Mouse (Mus musculus) spleen, adult 2 months (tissue): ENCODE measurements around the gene Ddx47. TPM values are rescaled to one million over a fixed set of nuclear protein-coding genes. Genes with fewer than 3 reads are reported as not detected.

Source experiments
- DNase-seq, 2 experiments: peaks; one replicate each; pipeline versions ENCODE4 v3.0.0 to v3.0.0-alpha.2; 2012 to 2021; ENCODE audit warnings: low spot score in 2 of 2, low read depth in 1 of 2
- H3K27ac ChIP-seq: fragments of 200-500 bp; 2 replicates; pipeline ENCODE4 v1.5.1; 2012; ENCODE audit warnings: low read length, inconsistent platforms; ENCODE audit not compliant: insufficient read depth
- H3K27me3 ChIP-seq: fragments of 200-500 bp; 2 replicates; pipeline ENCODE4 v1.6.1; 2012; ENCODE audit warnings: mild to moderate bottlenecking, moderate library complexity, low read length, inconsistent platforms; ENCODE audit not compliant: control insufficient read depth, insufficient read depth
- H3K36me3 ChIP-seq: fragments of 200-500 bp; 2 replicates; pipeline ENCODE4 v1.6.1; 2012; ENCODE audit warnings: mild to moderate bottlenecking, low read length, inconsistent platforms; ENCODE audit not compliant: control insufficient read depth, insufficient read depth
- H3K4me1 ChIP-seq: fragments of 200-500 bp; 2 replicates; pipeline ENCODE4 v1.6.1; 2011; ENCODE audit warnings: inconsistent platforms; ENCODE audit not compliant: control insufficient read depth, insufficient read depth, insufficient read length
- H3K4me3 ChIP-seq: fragments of 200-500 bp; 2 replicates; pipeline ENCODE4 v1.5.1; 2011; ENCODE audit warnings: mild to moderate bottlenecking, inconsistent platforms; ENCODE audit not compliant: insufficient read depth, insufficient read length; ENCODE audit errors: extremely low read depth
- CTCF ChIP-seq: fragments of 200-500 bp; IDR thresholded peaks from 2 replicates; pipeline ENCODE4 v1.5.1; 2011; ENCODE audit warnings: mild to moderate bottlenecking, inconsistent platforms; ENCODE audit not compliant: insufficient read depth, insufficient read length, insufficient replicate concordance; ENCODE audit errors: extremely low read depth
- POLR2A ChIP-seq: fragments of 200-500 bp; IDR thresholded peaks from 2 replicates; pipeline ENCODE4 v1.6.1; 2011; ENCODE audit warnings: low read depth, low read length, inconsistent platforms
- WGBS: fragments of 180-500 bp; shearing (Covaris S2); methylation state at CpG from one replicate; pipeline ENCODE4 v1.1.7; 2018; 5-methylcytosine and 5-hydroxymethylcytosine counted together
- polyA plus RNA-seq: library from polyadenylated mRNA; depleted of rRNA; stranded (reverse); fragments of >200 nt; gene quantifications from 2 replicates; pipeline ENCODE4 v1.2.3, GENCODE M21; 2012

Ddx47 gene
- polyA plus RNA-seq, 1 experiment = 34.6 TPM

DNA sequence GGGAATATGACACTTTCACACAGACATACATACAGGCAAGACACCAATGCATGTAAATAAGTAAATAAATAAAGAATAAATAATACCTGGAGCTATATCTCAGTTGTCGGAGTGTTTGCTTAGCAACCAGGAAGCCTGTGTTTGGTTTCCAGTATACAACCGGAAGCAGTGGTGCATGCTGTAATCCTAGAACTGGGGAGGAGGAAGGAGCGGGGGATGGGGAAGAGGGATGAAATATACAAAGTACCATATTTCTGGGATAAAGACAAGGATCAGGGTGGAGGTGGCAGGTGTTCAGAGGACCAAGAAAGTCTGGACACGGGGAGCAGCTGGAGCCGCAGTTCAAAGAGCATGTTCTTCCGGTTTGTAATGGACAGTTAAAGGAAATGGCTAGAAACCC lies 37.1 kb downstream of the Ddx47 start:
- Histone ChIP-seq H3K4me1 (no peaks in the 10 kb centered on the region), H3K27me3 (no peaks in the 10 kb centered on the region), H3K36me3 (no peaks in the 10 kb centered on the region), H3K27ac (no peak overlapping the region), H3K4me3 (no peak overlapping the region)
- WGBS = 80% methylated on average over 6 of the region's 6 CpGs
- no peak for TF ChIP-seq POLR2A
- no peak for TF ChIP-seq CTCF
- no peak for DNase-seq

DNA sequence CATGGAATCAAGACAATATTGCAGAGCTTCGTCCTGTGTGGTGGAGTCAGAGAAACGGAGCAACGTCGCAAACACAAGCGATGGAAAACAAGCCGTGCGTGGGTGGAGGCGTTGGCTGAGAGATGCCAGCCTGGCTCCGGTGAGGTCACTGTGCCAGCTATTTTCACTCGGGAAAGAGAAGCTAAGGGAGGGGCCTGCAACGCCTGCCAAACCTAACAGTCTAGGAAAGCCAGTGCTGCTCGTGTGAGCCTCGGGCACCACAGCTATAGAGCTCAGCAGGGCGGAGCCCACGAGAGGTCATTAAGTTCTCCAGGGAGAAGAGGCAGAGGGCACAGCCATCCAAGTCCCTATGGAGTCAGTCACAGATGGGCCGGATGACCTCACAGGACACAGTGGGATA lies 37.5 kb downstream of the Ddx47 start:
- H3K4me1 ChIP-seq = no peaks in the 10 kb centered on the region
- 89% methylated on average over 16 of the region's 16 CpGs for WGBS
- no peaks in the 10 kb centered on the region for H3K36me3 ChIP-seq
- DNase-seq = no peak
- no peak overlapping the region for H3K4me3 ChIP-seq
- TF ChIP-seq POLR2A (no peak), CTCF (no peak)
- no peak overlapping the region for H3K27ac ChIP-seq
- no peaks in the 10 kb centered on the region for H3K27me3 ChIP-seq

DNA sequence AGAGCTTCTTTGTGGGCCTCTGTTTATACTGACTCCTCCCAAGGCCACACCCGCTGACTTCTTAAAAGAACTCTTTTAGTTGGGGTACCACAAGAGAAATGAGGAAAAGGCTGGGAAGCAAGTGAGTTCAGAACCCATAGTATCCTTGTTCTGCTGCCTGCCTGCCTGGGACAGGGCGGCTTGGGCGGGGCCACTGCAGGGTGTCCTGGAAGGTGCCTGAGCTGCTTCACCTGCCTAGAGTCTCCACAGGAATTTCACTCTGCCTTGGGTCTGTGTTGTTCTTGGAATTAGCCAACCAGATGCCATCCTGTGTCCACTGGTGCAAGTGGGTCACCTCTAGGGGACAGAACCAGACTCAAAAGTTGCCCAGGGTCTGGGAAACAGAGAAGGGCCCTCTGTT lies 42.4 kb downstream of the Ddx47 start:
- no peak for DNase-seq
- no peak for TF ChIP-seq POLR2A
- no peak for TF ChIP-seq CTCF
- 85% methylated on average over 3 of the region's 3 CpGs for WGBS
- Histone ChIP-seq H3K36me3 (no peaks in the 10 kb centered on the region), H3K4me3 (no peak overlapping the region), H3K27ac (no peak overlapping the region), H3K4me1 (no peaks in the 10 kb centered on the region), H3K27me3 (no peaks in the 10 kb centered on the region)

DNA sequence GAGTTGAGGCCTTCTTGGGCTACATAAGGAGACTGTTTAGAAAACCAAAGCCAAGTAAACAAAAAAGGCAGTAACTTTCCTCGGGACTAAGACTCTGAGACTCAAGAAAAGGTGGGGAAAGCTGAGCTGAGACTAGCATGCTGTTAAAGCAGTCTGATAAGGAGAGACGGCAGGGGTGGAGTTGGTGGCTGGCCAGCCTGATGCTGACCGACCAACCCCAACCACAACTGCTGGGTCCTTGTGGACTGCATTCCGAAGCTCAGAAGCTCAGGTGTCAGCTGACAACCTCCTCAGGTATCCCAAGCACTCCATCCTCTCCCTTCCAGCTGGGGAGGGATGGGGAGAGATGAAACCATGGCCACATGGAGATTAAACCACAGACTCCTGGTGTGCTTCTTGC lies 44.5 kb downstream of the Ddx47 start:
- TF ChIP-seq POLR2A (no peak), CTCF (no peak)
- Histone ChIP-seq H3K27me3 (no peaks in the 10 kb centered on the region), H3K36me3 (no peaks in the 10 kb centered on the region), H3K4me3 (no peak overlapping the region), H3K4me1 (no peaks in the 10 kb centered on the region), H3K27ac (no peak overlapping the region)
- 78% methylated on average over 4 of the region's 4 CpGs for WGBS
- DNase-seq = no peak

DNA sequence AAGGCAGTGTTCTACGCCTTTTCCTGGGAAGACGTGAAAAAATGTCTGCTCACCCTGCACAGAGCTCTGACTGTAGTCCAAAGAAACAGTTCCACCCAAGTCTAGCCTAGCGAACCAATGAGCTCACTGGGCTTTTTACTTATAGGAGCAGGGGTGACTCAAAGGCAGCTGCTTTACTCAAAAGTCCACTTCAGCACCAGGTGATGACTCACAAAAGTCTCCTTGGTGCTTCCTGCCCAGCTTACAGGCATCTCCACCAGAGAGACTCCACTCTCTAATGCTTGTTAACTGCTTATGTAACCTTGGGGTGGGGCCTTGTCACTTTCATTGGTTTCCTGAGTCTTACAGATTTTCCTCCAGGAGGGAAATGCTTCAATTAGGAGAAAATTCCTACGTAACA lies 49.3 kb downstream of the Ddx47 start:
- no peak for TF ChIP-seq POLR2A
- TF ChIP-seq CTCF = no peak
- H3K27ac ChIP-seq = no peak overlapping the region
- no peaks in the 10 kb centered on the region for H3K36me3 ChIP-seq
- DNase-seq = no peak
- H3K4me3 ChIP-seq = no peak overlapping the region
- no peaks in the 10 kb centered on the region for H3K4me1 ChIP-seq
- peaks cover 3% of the 10 kb centered on the region; the same call in 1 of the 2 replicates for H3K27me3 ChIP-seq
- 94% methylated on average over 4 of the region's 4 CpGs for WGBS

DNA sequence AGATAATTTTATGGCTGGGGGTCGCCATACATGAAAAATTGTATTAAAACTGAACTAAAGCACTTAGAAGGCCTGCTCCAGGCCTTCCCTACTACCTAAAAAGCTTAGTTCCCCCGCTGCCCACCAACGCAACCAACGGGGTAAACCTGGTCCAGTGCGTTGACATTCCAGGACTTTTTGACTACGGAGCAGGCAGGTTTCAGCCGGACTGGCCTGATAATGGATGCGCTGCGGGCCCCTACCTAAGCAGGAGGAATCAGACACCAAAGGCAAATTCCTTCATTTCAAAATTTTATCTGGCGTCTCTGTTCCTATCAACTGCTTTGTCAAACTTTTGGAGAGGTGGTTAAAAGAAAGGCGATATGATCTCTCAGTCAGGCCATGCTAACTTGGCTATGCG lies 53.2 kb downstream of the Ddx47 start:
- WGBS = 93% methylated on average over 12 of the region's 12 CpGs
- DNase-seq = no peak
- H3K36me3 ChIP-seq = no peaks in the 10 kb centered on the region
- H3K27ac ChIP-seq = no peak overlapping the region
- H3K4me1 ChIP-seq = no peaks in the 10 kb centered on the region
- no peak for TF ChIP-seq CTCF
- no peak for TF ChIP-seq POLR2A
- H3K27me3 ChIP-seq = peaks cover 3% of the 10 kb centered on the region; the same call in 1 of the 2 replicates
- H3K4me3 ChIP-seq = no peak overlapping the region

DNA sequence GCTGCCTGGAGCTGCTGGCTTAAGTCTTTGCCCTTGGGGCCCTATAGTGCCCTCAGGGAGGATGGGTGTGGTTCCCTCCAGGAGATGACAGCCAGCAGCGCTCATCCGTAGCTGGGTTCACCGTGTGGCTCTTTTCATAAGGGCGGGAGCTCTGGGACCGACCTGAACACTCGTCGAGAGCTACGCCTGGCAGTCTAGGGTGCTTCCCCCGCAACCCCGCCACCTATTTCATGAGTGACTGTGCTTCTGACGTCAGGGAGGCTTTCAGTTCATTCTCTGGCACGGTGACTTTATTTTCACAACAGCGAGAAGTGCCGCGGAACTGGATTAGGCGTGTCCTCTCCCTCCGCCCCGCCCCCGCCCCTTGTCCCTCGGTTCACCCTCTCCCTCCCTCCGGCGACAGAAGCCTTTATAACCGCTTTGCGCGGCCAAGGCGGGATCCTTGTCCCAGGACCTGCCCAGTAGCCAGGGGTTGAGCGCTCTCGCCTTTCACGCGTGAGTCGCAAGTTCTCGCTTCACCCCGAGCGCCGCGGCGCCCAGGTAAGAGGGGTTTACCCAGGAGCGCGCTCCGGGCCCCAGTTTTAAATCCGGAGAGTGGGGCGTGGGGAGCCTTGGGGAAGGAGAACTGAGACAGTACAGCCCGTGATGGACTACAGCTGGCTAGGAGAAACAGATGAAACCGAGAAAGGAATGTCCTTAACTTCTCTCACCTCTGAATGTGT lies 54.0 kb downstream of the Ddx47 start, which contains the start of gene Gprc5a:
Gene Gprc5a, plus strand, starts transcription at position 416 of the 722 bp plus-strand sequence.
- H3K36me3 ChIP-seq = no peaks in the 10 kb centered on the region
- TF ChIP-seq CTCF (no peak), POLR2A (no peak)
- no peaks in the 10 kb centered on the region for H3K4me1 ChIP-seq
- H3K4me3 ChIP-seq = peak within 1 kb of the TSS; percentile 62
- no peak within 1 kb of the TSS; the same call in 1 of the 2 replicates for H3K27ac ChIP-seq
- WGBS = under 1% methylated on average over 44 of the region's 44 CpGs
- H3K27me3 ChIP-seq = peaks cover 3% of the 10 kb centered on the region; the same call in 1 of the 2 replicates
- DNase-seq = peak; percentile 19 to 66
